Mouse (Mus musculus) CH12.LX (cell line): ENCODE measurements around the gene Larp1.
A peak's percentile ranks its signal among the peaks of the same experiment; 100 is the strongest.

Source experiments
- CTCF ChIP-seq, 2 experiments: IDR thresholded peaks in 1 of 2; conservative IDR thresholded peaks in 1 of 2; 2 replicates each; pipeline ENCODE4 v1.5.1; 2011 to 2012; ENCODE audit warnings: low read depth in 2 of 2, low read length in 2 of 2, improper control_type of control experiment in 1 of 2, inconsistent platforms in 1 of 2, mild to moderate bottlenecking in 1 of 2, moderate library complexity in 1 of 2
- E2F4 ChIP-seq: IDR thresholded peaks from 2 replicates; pipeline ENCODE4 v1.6.1; 2011; ENCODE audit warnings: low read depth, low read length, improper control_type of control experiment; ENCODE audit not compliant: insufficient replicate concordance
- MAX ChIP-seq: IDR thresholded peaks from 2 replicates; pipeline ENCODE4 v1.6.1; 2011; ENCODE audit warnings: low read length, improper control_type of control experiment
- MEF2A ChIP-seq: IDR thresholded peaks from 2 replicates; pipeline ENCODE4 v1.6.1; 2014; ENCODE audit warnings: low read depth, mild to moderate bottlenecking, inconsistent platforms, low read length, improper control_type of control experiment, borderline replicate concordance
- POLR2A ChIP-seq: IDR thresholded peaks from 2 replicates; pipeline ENCODE4 v1.6.1; 2011; ENCODE audit warnings: low read depth, mild to moderate bottlenecking, improper control_type of control experiment, low read length
- POLR2AphosphoS2 ChIP-seq: IDR thresholded peaks from 2 replicates; pipeline ENCODE4 v1.6.1; 2011; ENCODE audit warnings: low read depth, low read length, improper control_type of control experiment
- USF2 ChIP-seq: conservative IDR thresholded peaks from 2 replicates; pipeline ENCODE4 v1.6.1; 2011; ENCODE audit warnings: low read depth, low read length, improper control_type of control experiment

DNA sequence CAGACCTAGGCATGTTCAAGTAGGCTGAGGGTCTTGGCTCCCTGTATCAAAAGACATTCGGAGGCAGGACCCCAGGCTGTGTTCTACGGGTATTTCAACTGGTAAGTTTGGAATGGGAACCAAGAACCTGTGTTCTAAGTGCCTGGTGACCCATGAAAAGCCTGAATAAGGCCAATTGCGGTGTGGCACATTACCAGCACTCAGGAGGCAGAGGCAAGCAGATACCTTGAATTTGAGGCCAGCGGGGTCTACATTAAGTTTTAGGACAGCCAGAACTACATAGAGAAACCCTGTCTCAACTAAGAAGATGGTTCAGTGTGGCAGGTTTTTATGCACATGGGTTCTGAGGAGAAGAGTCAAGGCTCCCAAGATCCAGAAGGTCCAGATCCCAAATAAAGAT lies 56.2 kb downstream of the Larp1 start:
- TF ChIP-seq POLR2A (no peak; the same call in 1 of the 2 replicates), CTCF (conservative IDR thresholded peaks at IDR 0.05 in 1 of 2, IDR thresholded peaks at IDR 0.05 in 1 of 2; ENCODE audit: low read depth in 2 of 2, low read length in 2 of 2) (no peak), MEF2A (no peak), USF2 (no peak), POLR2AphosphoS2 (0 out of 2 replicates have a peak, but pooled peaks have one; percentile 56), MAX (no peak), E2F4 (no peak)
